Mouse (Mus musculus) c-Kit-positive CD71-positive TER-119-negative erythroid progenitor cells, embryonic 14.5 days (primary cell): ENCODE results near the gene Iqsec3.

Experiments
- DNase-seq: peaks from one replicate; pipeline ENCODE4 v3.0.0-alpha.2; 2013; ENCODE audit warnings: low read depth

The Iqsec3 gene

DNA sequence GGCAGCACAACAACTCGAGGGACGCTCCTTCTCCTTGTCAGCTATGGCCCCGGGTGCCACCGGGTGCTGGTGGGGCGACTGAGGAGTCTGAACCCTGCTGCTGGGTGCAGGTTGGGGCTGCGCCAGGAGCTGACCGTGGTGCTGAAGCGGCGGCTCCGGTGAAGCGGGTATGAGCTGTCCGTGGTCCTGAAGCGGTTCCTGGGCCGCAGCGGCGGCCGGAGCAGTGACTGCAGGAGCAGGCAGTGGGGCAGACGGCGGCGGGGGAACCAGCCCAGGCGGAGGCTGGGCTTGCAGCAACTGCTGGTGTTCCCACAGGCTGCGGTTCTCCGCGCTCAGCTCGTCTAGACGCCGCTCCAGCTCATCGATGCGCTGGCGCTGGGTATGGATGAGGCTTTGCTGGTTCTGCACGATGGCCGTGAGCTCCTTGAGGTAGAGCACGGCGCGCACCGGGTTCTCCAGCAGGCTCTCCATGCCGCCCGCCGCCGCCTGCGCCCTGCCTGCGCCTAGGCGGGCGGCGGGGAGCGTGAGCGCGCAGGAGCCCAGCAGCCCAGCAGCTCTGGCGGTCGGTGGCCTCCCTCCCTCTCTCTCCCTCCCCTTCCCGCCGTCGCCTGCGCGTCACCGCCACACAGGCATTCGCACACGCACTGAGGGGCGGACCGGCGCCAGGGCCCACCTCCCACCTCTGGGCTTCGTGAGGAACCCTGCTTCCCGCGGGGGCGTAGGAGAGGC, at the start of gene Iqsec3:
Gene Iqsec3, minus strand, starts transcription at position 586 of the 729 bp plus-strand sequence.
- DNase-seq, result peak; percentile 57

DNA sequence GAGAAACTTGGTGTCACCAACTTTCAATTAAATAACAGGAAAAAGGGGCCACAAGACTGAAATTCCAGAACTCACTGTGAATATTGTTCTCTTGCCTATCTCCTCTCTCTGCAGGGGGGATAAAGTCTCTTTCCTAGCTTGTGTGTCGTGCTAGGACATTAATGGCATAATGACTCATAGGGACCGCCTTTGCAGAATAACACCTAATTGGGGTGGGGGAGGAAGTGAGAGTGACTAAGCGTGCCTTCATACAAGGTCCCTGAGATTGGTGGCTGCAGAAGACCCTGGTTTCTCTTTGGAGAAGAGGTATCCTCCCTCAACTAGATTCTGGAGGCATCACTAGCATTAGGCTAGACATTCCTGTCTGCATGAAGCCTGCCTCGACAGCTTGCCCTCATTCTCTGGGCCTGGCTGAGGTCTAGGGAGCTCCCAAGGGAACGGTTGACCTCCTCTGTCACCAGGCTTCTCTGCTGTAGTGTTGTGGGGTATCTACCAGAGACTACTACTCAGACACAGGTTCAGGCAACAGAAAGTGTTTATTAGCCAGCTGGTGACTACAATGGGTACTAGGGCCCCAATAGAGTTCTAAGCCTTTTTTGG, 48.7 kb upstream of the Iqsec3 start:
- no peak for DNase-seq

DNA sequence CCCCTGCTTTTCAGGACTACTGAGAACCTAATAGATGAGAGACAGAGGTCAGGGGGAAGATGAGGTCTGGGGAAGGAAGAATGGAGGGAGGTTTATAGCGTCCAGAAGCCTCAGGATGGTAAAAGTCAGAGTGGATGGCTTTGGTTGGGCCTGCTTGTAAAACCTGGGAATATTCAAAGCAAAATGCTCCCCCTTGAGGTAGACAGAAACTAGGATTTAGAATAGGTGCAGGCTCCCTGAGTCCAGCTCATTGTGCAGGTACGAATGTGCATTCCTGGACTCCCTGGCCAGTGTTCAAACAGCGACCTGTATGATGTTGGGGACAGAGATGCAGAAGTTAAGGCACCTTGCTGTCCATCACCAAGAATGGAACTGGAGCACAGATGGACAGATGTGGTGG, 47.6 kb upstream of the Iqsec3 start:
- DNase-seq, result no peak

DNA sequence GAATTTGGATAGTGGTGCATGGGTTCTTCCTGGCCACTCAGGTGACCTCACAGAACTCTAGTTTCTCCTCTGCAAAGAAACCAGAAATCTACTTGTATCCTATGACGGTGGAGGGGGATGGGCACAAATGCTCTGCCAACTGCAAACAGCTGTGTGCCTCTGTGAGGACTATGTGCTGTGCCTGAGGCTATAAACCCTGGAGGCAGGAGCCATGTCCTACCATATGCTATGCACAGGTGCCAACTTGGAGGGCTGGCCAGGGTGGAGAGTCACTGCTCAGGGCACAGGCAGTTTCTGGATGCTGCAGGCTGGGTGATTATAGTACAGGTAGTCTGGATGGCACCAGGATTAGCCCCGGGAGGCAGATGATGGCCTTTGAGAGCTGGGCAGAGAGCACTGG, 46.4 kb upstream of the Iqsec3 start:
- DNase-seq, result no peak

DNA sequence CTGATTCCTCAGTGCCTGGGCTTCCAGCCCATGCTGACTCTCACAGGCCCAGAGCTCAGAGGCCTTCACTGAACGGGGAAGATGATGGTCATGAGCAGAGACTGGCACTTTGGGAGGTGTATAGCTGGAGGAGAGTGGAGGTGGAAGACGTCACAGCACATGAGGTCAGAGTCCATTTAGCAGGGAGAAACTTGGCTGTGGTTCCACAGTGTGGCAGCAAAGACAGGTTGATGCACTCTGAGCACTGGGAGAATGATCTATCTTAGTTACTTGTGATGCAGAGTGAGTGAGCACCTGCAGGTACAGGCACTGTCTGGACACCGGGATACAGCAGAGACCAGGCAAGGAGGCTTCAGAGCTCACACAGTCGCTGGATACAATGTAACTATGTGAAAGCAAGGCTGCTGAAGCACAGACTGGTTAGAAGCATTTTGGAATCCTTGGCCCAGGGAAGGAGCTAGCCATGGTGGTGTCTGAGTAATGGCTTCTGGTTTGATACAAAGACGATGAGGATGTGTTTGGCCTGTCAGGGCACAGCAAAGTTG, 45.9 kb upstream of the Iqsec3 start:
- DNase-seq, result no peak

DNA sequence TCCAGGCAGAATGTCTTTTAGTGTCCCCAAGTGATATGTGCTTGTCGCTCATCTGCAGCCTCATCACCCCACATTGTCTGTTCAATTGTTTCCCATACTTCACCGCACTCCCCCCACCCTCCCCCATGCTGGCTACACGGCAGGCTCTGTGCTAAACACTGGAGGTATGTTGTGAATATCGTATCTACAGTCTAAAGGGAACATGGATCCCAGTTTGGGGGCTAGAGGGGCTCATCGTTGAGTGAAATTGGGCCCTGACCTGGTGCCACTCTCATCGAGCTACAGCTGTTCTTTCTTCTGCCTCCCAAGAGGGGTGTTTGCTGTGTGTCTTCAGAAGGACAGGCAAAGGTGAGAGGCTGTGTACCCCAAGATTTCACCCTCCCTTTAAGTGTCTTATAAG, 44.2 kb upstream of the Iqsec3 start:
- DNase-seq, result no peak

DNA sequence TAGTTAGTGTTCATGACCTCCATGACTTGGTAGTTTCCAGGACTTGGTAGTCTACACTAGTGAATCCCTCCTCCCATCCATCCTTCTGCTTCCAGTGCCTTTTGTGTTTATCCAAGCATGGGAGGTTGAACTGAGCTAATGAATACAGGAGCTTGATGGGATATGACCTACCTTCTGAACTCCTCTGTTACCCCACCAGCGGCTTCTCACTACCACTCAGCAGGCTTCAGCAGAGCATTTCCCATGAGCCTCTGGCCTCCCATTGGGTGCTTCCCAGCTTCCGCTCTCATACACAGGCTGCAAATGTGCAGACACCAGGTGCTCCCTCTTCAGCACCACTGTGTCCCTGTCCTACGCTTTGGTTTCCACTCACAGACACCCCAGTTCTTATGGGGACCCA, 36.9 kb upstream of the Iqsec3 start:
- no peak for DNase-seq

DNA sequence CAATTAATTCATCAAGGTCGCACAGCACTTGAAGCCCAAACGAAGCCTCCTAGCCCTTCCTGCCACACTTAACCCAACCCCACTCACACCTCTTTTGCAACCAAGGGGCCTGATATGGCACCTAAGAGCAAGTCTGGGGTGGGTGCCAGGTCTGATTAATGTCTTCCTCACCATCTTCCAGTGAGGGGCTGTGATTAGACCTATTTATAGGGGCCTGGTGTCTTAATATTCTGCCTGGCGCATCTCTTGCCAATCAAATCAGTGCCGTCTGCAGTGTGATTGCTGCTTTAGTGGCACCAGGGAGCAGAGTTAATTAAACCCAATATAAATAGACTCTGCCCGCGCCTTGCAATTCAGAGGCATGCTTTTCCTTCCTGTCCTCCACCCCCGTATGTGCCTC, 36.4 kb upstream of the Iqsec3 start:
- no peak for DNase-seq

DNA sequence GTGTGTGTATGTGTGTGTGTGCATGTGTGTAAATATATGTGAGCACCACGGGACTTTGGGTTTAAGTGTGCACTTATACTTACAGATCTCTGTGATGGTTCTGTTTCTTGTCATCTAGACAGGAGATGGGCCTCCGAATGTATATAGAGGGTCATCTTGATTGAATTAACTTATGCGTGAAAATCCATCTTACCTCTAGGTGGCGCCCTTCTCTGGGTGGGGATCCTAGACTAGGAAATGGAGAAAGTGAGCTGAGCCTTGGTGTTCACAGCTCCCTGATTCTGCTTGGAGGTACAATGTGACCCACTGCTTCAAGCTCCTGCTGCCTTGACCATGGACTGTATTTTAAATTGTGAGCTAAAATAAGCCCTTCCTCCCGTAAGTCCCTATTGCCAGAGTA, 34.8 kb upstream of the Iqsec3 start:
- DNase-seq, result no peak

DNA sequence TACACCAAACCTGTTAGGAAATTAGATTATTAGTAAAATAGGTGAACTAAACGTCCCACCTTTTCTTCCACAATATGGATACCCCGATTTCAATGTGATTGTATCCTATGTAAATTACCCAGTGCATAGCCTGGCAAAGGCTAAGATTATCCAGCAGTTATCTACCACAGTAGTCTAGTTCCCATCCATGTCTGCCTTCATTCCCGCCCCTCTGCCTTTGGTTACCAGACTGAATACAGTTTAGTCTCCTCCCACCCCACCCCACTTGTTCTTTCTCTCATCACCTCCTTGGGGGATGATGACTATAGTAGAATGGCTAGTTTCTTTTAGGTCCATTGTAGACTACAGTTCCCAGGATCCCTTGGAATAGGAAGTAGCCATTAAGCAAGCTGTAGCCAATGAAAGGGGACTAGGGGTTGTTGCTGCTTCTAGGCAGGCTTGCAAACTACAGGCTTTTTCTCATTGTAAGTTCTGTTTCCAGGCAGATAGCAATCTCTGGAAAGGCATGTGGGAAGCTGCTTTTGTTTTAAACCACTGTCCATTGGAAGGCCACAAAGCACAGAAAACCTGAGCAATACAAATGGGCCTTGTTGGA, 27.7 kb upstream of the Iqsec3 start:
- DNase-seq, result no peak

DNA sequence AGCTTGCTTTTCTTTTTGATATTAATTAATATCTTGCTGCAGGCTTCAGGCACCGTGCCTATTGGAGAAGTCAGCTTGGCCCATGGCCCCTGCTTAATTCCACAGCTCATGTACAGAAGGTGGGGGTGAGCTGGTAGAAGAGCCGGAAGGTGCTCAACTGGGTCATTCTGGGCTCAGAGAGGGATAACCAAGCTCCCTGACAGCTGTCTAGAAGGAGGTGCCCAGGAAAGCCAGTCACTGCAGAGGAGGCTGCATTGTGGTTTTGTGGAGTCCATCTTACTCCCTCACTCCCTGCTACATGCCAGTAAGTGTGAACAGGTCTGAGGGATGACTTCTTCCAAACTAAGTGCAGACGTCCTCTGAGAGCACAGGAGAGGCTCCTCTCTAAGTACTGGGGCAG, 26.4 kb upstream of the Iqsec3 start:
- DNase-seq, result no peak

DNA sequence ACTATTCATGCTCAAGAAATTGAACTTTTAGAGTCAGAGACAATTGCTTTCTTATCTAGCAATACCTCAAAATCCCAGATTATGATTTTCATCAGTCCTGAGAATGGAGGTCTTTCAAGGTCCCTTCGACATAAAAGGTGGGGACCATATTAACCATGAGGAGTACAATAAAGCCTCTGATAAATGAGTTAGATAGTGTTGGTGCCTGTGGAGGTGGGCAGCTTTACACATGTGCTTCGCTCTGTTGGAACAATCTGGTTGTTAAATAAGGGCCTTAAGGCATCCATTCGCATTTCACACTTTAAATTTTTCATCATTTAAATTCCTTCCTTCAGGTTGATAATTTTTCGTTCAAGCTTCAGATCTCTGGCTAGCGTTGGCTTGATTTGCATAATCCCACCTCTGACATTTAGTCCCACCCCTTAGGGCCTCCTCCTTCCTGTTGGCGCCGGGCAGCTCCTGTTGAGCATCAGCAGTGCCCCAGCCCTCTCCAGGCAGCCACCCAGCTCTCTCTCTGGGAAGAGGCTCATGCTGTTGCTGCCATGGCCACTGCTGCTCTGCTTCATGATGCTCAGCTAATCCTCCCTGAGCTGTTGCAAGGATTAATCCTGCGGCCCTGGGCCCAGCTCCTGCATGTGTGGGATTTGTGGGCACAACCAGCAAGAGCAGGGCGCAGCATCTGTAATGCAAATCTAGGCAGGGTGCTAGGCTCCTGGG, 25.5 kb upstream of the Iqsec3 start:
- DNase-seq, result no peak

DNA sequence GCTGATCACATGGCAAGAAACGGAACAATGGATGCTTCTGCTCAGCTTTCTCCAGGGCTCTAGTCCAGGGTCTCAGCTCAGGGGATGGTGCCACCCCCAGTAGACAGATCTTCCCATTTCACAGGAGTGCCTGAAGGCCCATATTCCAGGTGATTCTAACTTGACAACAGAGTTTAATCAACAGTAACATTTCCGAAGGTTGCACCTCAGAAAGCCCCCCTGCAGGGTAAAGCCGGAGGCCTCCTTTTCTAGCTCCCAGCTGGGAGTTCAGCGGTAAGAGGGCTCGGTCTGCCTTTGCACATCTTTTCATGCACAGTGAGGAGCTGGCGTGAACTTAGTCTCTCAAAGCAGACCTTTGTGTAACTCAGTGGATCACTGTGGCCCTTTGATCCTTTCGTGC, 22.1 kb upstream of the Iqsec3 start:
- DNase-seq, result no peak

DNA sequence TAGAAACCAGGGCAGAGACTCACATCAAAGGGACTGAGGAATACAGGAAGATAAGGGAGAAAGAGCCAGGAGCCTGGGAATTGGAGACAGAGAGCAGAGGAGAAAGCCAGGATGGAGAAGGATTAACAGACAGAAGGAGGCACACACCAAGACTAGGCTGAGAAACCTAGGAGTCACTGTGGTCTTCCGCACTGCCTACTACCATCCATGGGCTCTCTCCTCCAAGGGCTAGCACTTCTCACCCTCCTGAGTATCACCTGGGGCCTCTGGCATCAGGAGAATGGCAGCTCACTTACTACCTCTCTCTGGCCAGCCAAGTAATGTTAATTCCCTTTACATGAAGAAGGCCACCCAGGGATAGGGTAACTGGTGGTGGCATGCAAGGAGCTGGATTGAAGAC, 21.5 kb upstream of the Iqsec3 start:
- no peak for DNase-seq

DNA sequence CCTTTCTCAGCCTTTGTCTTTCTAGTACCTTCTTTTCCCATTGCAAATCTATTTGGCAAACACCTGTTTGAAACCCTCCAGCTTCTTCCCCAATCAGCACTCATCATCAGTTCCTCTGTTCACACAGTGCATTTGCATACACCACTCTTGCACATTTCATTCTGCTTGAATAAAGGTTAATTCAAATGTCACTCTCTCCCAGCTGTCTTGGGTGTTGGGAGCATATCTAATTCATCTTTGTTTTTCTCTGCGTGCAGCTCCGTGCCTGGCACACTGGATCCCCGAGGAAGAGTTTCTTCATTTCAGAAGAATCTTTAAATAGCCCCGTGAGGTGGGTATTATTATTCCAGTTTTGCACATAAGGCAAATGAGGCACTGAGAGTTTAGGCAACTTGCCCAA, 20.8 kb upstream of the Iqsec3 start:
- DNase-seq, result no peak

DNA sequence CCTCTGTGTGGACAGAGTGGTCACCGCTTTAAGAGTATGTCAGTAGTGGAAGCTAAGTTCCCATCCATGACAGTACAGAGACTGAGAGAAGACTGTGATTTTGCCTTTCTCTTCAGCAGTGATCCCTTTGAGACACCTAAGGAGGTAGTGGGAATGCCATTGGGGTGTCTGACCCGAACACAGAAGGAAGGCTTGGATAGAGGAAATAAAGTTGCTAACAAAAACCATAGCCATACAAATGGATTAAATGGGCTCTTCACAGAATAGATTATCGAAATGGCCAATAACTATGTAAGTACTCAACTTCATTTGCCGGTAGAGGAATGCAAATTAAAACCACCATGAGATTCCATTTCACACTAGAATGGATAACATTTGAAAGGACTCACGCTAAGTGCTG, 17.9 kb upstream of the Iqsec3 start:
- DNase-seq, result no peak

DNA sequence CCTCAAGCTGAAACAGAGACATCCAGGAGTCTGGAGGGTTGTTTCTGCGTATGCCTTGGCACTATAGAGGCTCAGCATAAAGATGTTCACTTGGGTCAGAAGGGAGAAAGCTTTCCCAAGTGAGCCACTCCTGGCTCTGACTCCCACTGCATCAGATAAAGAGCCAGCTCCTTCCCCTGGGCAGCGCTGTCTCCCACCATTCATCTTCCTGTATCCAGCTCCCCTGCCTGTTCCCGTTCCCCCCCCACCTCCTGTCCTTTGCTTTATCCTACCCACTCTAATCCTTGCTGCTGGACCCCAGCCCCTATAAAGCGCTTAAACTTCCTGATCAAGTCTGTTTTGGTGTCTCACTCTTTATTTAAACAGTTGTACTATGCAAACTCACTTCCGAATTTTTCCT, 1.2 kb downstream of the Iqsec3 start:
- no peak for DNase-seq

DNA sequence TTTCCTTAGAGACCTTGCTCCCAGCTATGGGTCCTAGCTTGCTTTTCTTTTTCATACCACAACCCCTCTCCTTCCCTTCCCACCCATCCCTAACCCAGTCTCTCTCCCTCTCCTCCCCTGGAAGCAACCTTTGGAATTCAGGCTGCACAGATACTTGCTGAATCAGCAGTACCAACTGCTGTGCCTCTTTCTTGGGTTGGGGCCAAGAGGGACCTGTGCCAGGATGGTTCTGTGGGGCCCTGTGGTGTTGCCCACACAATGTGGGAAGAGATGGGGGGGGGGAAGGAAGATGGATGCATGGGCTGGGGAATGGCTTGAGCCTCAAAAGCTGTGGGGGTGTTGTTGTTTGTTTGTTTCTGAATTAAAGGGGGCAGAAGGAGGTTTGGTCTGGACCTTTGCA, 5.2 kb downstream of the Iqsec3 start:
- no peak for DNase-seq

DNA sequence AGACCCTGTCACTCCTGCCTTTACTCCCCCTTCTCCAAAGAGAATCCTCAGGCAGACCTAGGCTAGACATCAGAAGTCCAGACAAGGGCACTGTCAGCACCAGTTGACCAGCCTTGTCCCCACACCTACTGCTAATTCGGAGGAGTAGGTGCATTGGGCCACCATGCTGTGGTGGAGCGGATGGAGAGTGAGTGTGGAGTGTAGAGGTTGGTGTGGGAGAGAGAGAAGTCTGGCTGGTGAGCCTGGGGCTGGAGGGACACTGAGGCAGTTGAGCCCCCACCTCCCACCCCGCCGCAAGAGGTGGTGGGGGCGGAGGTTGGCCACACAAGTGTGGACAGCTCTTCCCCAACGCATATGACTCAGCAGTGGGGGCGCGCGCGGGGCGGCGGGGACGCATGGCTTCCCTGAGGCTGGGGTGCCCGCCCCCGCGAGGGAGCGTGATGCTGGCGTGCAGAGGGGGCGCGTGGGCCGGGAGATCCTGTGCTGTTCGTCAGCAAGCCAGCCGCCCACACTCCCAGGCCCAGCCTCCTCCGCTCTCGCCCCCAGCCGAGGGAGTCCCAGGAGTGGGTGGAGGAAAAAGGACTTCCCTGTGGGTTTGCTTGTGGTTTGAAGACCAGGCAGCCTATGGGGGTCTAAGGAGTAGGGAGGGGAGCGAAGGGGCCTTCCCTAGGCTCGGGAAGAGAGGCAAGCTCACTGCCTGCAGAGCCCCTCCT, 10.7 kb downstream of the Iqsec3 start:
- DNase-seq, result no peak

DNA sequence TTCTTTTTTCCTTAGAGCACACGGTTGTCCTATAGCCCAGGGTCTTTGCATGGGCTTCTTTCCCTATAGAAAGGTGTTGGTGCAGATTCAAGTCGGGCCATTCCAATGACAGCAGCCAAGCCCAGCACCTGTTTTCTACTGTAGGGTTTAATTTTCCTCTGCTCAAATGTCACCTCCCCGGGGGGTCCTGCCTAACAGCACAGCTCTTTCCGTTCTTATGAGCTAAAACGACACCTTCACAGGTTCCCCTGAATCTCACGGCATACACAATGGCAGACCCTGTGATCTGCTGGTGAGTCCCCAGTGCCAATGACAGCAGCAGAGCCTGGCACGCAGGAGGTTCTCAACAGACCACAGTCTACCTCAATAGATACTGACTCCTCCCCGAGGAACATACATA, 16.1 kb downstream of the Iqsec3 start:
- DNase-seq, result no peak

DNA sequence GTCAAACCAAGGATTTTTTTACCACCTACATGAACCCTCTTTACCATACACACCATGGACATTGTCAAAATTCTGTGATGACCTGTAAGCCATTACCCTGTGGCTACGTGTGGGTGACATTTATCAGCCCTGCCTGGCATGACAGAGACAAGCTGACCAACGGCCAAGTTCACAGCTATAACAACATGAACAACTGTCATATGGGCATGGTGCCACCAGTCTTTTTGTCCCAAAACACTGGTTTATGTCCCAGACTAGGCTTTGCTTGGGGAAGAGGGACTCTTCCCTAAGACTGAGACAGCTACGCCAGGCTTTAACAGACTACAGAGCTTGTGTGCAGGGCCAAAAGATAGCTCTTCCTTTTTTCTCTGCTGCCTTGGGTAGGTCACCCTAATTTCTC, 16.8 kb downstream of the Iqsec3 start:
- no peak for DNase-seq
